Mouse (Mus musculus): Measurements from ENCODE around the gene Adgrg3. TPM values are rescaled to one million over a fixed set of nuclear protein-coding genes. Genes with fewer than 3 reads are reported as not detected.
A peak's percentile ranks its signal among the peaks of the same experiment; 100 is the strongest.
"Not testable (repeated sequence)": the region's sequence is repeated elsewhere in the genome, so short reads cannot be mapped to it uniquely, and the experiment has no call there.

Adgrg3 gene
- polyA plus RNA-seq, 1 experiment from 2014 or later = 1.6 TPM

DNA sequence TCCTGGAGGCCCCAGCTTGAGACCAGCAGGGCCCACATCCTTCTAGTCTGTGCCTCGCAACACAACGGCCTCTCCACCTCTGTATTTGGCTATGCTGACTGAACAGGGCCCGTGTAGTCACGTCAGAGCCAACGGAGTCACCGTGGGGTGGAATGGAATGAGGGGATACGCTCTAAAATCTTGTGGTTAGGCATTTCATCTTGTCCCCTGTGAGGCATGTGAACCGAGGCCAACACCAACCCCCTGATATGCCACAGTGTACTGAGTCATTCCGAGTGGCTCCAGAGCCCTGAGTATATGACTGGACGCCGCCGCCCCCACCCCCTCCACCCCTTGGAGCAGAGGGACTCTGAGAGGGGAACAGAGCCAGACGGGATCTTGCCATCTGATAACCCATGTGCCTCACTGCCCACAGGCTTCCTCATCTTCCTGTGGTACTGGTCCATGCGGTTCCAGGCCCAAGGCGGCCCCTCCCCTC, 5.0 kb upstream of the Adgrg3 start:
- H3K4me1 ChIP-seq (replicated peaks) = peaks cover 14% of the 10 kb centered on the region; the same call in 1 of the 2 replicates
- no peaks in the 10 kb centered on the region for H3K27me3 ChIP-seq
- H3K27ac ChIP-seq = no peak overlapping the region
- no peak overlapping the region for H3K4me3 ChIP-seq
- ATAC-seq (ENCODE audit: low FRiP score) = no peak
- H3K36me3 ChIP-seq = peaks cover 83% of the 10 kb centered on the region
- H3K4me2 ChIP-seq = no peak overlapping the region
- no peaks in the 10 kb centered on the region for H3K9me3 ChIP-seq
- WGBS = 88% methylated on average over 15 of the region's 15 CpGs
- H3K9ac ChIP-seq = no peak overlapping the region

DNA sequence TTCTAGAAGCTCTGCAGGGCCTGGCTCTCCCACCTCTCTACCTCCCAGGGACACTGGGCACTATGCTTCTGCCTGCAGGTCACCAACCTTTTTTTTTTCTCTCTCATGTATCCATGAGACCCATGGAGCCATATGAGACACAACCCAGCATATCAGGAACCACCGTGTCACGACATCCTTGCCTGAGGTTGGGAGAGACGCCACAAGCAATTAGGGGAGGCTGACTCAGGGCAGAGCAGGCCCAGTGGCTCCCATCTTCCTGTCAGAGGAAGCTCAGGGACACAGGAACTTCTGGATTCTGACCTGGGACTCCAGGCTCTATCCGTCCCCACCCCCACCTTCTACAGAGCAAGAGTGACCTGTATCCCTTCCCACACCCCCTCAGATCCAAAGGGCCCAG, 1.6 kb upstream of the Adgrg3 start:
- Histone ChIP-seq H3K9me3 (no peaks in the 10 kb centered on the region), H3K27me3 (no peaks in the 10 kb centered on the region), H3K27ac (0 out of 2 replicates have a peak overlapping the region, but pooled peaks have one; percentile 52), H3K9ac (peak overlapping the region; percentile 5; the same call in 1 of the 2 replicates), H3K4me3 (no peak overlapping the region), H3K4me1 (replicated peaks) (peaks cover 17% of the 10 kb centered on the region; the same call in 1 of the 2 replicates), H3K4me2 (no peak overlapping the region), H3K36me3 (peaks cover 49% of the 10 kb centered on the region)
- WGBS = 76% methylated on average over 4 of the region's 4 CpGs
- no peak for ATAC-seq (ENCODE audit: low FRiP score)

DNA sequence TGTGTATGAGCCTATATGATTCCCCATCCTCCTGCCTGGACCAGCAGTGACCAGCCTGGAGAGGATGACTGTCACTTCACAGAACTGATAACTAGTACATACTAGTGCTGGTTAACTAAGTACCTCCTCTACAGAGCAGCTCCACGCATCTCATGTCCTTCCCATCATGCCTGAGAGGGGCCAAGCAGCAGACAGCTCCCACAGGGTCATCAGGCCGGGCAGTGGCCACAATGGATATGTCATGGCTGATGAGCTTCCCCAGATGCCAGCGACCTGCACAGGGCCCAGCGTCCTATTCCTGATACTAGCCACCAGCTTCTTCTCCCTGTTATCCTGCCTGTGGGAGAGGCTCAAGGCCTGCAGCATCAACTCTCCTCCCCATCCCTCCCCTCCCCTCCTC, 808 bp upstream of the Adgrg3 start:
- no peak; the same call in 1 of the 2 replicates for ATAC-seq (ENCODE audit: low FRiP score)

DNA sequence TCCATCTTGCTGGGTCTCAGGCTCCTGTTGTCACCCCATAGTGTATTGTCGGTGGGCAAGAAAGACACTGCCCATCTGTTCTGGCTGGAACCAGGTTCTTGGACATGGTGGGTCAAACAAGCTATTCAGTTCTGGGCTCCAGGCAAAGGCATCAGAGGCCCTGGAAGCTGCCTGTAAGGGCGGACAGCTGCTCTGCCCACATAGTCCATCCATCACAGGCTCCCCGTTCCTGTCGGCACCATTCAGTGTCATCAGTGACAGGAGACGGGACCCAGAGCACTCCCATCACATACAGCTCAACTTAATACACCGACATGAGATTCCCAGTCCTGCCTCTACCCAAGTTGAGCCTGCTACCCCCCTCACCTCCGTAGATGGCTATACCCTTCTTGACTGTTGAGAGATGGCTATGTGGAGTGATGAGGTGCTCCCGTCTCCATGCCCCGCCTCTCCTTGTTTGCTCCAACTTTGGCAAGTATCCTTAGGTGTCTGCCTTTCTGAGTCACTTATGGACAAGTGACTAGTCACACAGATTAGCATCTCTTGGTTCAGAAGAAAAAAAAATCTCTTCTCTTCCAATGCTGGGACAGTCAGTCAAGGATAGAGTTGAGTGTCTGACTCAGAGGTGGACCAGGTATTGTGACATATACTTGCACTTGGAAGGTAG, 610 bp downstream of the Adgrg3 start:
- Histone ChIP-seq H3K36me3 (peaks cover 26% of the 10 kb centered on the region), H3K4me3 (no peak overlapping the region), H3K4me1 (replicated peaks) (peaks cover 17% of the 10 kb centered on the region; the same call in 1 of the 2 replicates), H3K9ac (no peak overlapping the region), H3K4me2 (no peak overlapping the region), H3K27ac (no peak overlapping the region), H3K27me3 (no peaks in the 10 kb centered on the region), H3K9me3 (no peaks in the 10 kb centered on the region)
- no peak for ATAC-seq (ENCODE audit: low FRiP score)
- WGBS = 84% methylated on average over 9 of the region's 9 CpGs

More for the DNA sequence above, 808 bp upstream of the Adgrg3 start:
- H3K27ac ChIP-seq = peak overlapping the region; percentile 63
- H3K36me3 ChIP-seq = peaks cover 41% of the 10 kb centered on the region
- no peak overlapping the region for H3K9ac ChIP-seq
- no peaks in the 10 kb centered on the region for H3K27me3 ChIP-seq
- H3K4me1 ChIP-seq (replicated peaks) = peaks cover 17% of the 10 kb centered on the region; the same call in 1 of the 2 replicates
- no peak overlapping the region for H3K4me2 ChIP-seq
- WGBS = 53% methylated on average over 4 of the region's 4 CpGs
- no peaks in the 10 kb centered on the region for H3K9me3 ChIP-seq
- no peak overlapping the region for H3K4me3 ChIP-seq

- WGBS = 81% methylated on average over 12 of the region's 12 CpGs
Observed at GRCm38 (mm10) chr8:95020293-95020777, 2.8 kb downstream of the Adgrg3 start.

DNA sequence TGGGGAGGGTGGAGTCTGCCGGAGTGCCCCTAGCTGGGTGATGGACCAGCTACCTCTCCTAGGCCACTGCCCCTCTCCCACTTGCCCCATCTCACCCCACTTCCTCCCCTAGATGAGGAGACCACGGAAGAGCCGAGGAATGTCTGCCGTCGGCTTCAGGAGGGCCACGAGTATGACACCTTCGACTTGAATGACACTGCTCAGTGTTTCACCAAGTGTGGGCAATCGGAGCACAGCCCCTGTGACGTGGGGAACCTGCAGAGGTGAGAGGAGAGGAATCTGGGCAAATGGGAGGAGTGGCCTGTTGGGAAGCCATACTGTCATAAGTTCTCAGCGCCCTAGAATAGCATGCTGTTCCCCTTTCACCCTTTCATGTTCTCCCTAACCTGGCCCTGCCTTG, 3.3 kb downstream of the Adgrg3 start:
- H3K4me2 ChIP-seq = no peak overlapping the region
- peaks cover 15% of the 10 kb centered on the region; the same call in 1 of the 2 replicates for H3K4me1 ChIP-seq (replicated peaks)
- no peak overlapping the region for H3K9ac ChIP-seq
- H3K36me3 ChIP-seq = no peaks in the 10 kb centered on the region
- no peaks in the 10 kb centered on the region for H3K9me3 ChIP-seq
- H3K27me3 ChIP-seq = no peaks in the 10 kb centered on the region
- WGBS = 91% methylated on average over 10 of the region's 10 CpGs
- no peak overlapping the region for H3K4me3 ChIP-seq
- no peak for ATAC-seq (ENCODE audit: low FRiP score)
- H3K27ac ChIP-seq = no peak overlapping the region

More at GRCm38 (mm10) chr8:95020293-95020777, 2.8 kb downstream of the Adgrg3 start:
- Histone ChIP-seq H3K9ac (no peak overlapping the region), H3K4me1 (replicated peaks) (peaks cover 17% of the 10 kb centered on the region; the same call in 1 of the 2 replicates), H3K4me2 (no peak overlapping the region), H3K27ac (no peak overlapping the region), H3K4me3 (no peak overlapping the region), H3K9me3 (no peaks in the 10 kb centered on the region), H3K27me3 (no peaks in the 10 kb centered on the region), H3K36me3 (peaks cover 4% of the 10 kb centered on the region)
- no peak for ATAC-seq (ENCODE audit: low FRiP score)

GRCm38 (mm10) chr8:95023201-95023600, 5.7 kb downstream of the Adgrg3 start:
- Histone ChIP-seq H3K9ac (no peak overlapping the region), H3K27ac (no peak overlapping the region), H3K4me1 (replicated peaks) (no peaks in the 10 kb centered on the region), H3K27me3 (no peaks in the 10 kb centered on the region), H3K36me3 (no peaks in the 10 kb centered on the region), H3K4me3 (no peak overlapping the region), H3K4me2 (no peak overlapping the region), H3K9me3 (no peaks in the 10 kb centered on the region)
- no peak for ATAC-seq (ENCODE audit: low FRiP score)
- WGBS = 26% methylated on average over 8 of the region's 8 CpGs

GRCm38 (mm10) chr8:95024387-95024786, 6.9 kb downstream of the Adgrg3 start:
- Histone ChIP-seq H3K4me1 (replicated peaks) (no peaks in the 10 kb centered on the region), H3K4me2 (no peak overlapping the region), H3K9ac (0 out of 2 replicates have a peak overlapping the region, but pooled peaks have one; percentile 6), H3K27me3 (no peaks in the 10 kb centered on the region), H3K4me3 (no peak overlapping the region), H3K9me3 (no peaks in the 10 kb centered on the region), H3K27ac (no peak overlapping the region), H3K36me3 (no peaks in the 10 kb centered on the region)
- ATAC-seq (ENCODE audit: low FRiP score) = no peak
- WGBS = 78% methylated on average over 4 of the region's 4 CpGs

DNA sequence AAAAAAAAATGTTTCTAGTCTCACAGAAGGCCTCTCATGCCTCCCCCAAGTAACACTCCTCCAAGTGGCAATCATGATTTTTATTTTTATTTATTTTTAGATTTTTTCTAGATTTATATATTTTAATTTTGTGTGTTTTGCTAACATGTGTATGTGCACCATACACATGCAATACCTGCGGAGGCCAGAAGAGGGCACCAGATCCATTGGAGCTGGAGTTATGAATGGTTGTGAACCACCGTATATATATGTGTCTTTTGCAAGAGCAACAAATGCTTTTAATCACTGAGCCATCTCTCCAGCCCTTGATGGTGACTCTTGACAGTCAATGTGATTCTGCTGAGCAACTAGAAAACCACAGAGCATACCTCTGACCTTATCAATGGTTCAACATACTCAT, 7.9 kb downstream of the Adgrg3 start:
- Histone ChIP-seq H3K4me3 (no peak overlapping the region), H3K9ac (no peak overlapping the region), H3K27me3 (no peaks in the 10 kb centered on the region), H3K27ac (no peak overlapping the region), H3K9me3 (no peaks in the 10 kb centered on the region), H3K36me3 (no peaks in the 10 kb centered on the region), H3K4me2 (no peak overlapping the region), H3K4me1 (replicated peaks) (no peaks in the 10 kb centered on the region)
- no peak for ATAC-seq (ENCODE audit: low FRiP score)
- WGBS = 72% methylated on average over 2 of the region's 2 CpGs

DNA sequence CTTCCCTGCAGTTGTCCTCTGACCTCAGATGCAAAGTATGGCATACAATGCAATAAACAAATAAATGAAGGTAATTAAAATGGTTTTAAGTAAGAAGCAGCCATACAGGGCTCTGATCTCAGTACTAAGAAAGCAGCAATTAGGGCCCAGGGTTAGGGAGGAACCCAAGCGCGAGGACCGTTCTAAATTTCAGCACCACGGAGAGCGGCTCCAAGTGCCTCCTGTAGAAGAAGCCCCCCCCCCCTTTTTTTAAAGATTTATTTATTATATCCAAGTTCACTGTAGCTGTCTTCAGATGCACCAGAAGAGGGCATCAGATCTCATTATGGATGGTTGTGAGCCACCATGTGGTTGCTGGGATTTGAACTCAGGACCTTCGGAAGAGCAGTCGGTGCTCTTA, 10.9 kb downstream of the Adgrg3 start:
- not testable (repeated sequence) for H3K9ac ChIP-seq; H3K27ac ChIP-seq; H3K4me3 ChIP-seq; H3K9me3 ChIP-seq; H3K4me2 ChIP-seq; ATAC-seq (ENCODE audit: low FRiP score); H3K36me3 ChIP-seq; H3K4me1 ChIP-seq (replicated peaks); H3K27me3 ChIP-seq
- 51% methylated on average over 7 of the region's 7 CpGs for WGBS

- H3K27ac ChIP-seq = no peak overlapping the region
- H3K36me3 ChIP-seq = no peaks in the 10 kb centered on the region
- no peaks in the 10 kb centered on the region for H3K27me3 ChIP-seq
- H3K9me3 ChIP-seq = no peaks in the 10 kb centered on the region
- peak; percentile 17; the same call in 1 of the 2 replicates for ATAC-seq (ENCODE audit: low FRiP score)
- H3K9ac ChIP-seq = no peak overlapping the region
- 70% methylated on average over 7 of the region's 7 CpGs for WGBS
- H3K4me1 ChIP-seq (replicated peaks) = no peaks in the 10 kb centered on the region
- no peak overlapping the region for H3K4me2 ChIP-seq
- H3K4me3 ChIP-seq = no peak overlapping the region
Observed at GRCm38 (mm10) chr8:95037106-95037925, 19.8 kb downstream of the Adgrg3 start.

All from hindbrain, embryonic 13.5 days (tissue).